Mouse (Mus musculus) gastrocnemius, postnatal 14 days (tissue): Measurements from ENCODE around the gene Bcl2l11. TPM values are rescaled to one million over a fixed set of nuclear protein-coding genes. Genes with fewer than 3 reads are reported as not detected.
"Not testable (repeated sequence)": the region's sequence is repeated elsewhere in the genome, so short reads cannot be mapped to it uniquely, and the experiment has no call there.

Experiments used
- DNase-seq: peaks from one replicate; pipeline ENCODE4 v3.0.0; 2021; ENCODE audit warnings: mixed read lengths
- intact Hi-C: fragments of 180-260 bp; cut with DNase I; formaldehyde crosslinking; loops from one replicate; pipeline ENCODE4 v1.15.1; 2025; ENCODE audit warnings: low total_unique reads
- long read RNA-seq, 2 experiments: library from polyadenylated mRNA; stranded (forward); transcript quantifications; one replicate each; pipeline ENCODE4 v2.0.0; 2021
- total RNA-seq, 2 experiments: library from RNA; stranded (reverse); gene quantifications; 2 replicates each; pipeline ENCODE4 v1.2.3; 2021

The Bcl2l11 gene
- 1 to 10 TPM; 4.9 to 6.1 TPM for total RNA-seq
- long read RNA-seq, experiment 1, partial matches to known transcripts = 0 of 1 reads
- long read RNA-seq, experiment 1, other reads (novel, unspliced or antisense) = 1 of 1 reads
- long read RNA-seq, experiment 2, partial matches to known transcripts = 0 of 1 reads
- long read RNA-seq, experiment 2, other reads (novel, unspliced or antisense) = 1 of 1 reads

DNA sequence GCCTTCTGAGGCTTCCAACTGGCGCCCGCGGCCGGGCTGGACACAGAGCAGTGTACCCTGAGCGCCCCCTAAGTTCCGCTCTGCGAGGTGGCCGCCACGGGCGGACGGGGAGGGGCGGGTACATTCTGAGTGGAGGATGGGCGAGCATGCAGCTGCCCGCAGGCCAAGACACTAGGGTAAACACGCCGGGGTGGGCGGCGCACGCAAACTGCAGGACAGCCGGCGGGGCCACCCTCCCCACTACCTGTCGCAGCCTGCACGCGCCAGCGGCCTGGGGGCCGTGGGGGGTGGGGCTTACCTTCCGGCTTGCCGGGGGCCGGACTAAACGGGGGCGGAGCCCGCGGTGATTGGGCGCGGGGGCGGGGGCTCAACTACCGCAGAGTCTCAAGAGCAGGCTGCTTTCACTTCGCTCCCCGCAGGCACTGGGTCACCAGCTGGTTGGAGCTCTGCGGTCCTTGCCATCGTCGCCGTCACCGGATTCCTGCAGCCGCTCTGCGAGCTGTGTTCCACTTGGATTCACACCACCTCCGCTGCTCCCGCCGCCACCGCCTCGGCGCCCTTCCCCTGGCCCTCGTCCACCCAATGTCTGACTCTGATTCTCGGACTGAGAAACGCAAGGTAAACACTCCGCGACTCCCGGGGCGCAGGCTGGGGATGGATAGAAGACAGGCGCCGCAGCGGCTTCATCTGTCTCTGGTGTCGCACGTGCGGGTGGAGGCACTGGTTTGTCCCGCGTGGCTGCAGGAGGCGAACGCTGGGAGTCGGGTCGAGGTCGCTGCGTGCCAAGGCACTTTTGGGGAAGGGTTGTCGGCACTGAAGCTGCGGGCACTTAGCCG lies at the start of gene Bcl2l11:
Gene Bcl2l11, plus strand, starts transcription at position 404 of the 836 bp plus-strand sequence.
- intact Hi-C loops = no loop called here
- DNase-seq = peak; percentile 97

DNA sequence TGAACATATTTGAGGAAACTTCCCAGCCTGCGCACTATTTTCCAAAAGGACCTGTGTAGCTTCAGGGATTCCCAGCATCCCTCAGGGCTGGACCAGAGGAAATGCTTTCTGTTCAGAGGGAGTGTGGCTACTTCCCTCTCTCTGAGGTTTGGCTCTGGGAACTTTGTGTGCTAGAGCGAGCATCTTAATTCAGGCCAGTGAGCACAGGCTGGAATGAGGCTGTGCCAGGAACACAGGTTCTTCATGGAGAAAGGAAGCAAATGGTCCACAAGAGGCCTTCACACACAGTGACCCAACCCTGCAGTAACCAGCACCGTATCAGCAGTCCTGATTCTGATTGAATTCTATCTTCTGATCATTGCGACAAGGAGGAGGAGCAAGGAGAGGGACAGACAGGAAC lies 48.9 kb upstream of the Bcl2l11 start:
- intact Hi-C loops = loop anchor here (5.0 kb wide), 1 partner anchor 330 kb away; no protein-coding TSS in a partner anchor
- no peak for DNase-seq

DNA sequence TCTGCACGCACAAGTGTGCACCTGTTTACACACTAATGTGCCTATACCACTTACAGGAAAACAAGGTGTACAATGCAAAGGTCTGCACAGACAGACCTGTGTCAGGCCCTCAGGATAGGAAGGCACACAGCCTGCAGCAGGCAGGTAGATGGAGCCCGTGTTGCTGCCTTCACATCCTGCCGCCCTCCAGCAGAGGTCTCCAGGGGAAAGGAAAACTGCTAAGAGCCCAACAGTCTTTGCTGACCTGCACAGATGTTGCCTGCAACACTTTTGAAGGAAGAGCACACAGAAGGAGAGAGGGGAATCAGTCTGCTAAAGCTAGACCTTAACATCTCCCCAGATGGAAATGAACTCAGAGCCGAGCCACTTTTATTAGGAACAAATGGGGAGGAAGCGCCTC lies 47.0 kb upstream of the Bcl2l11 start:
- peak; percentile 16 for DNase-seq
- intact Hi-C loops = loop anchor here (5.0 kb wide), 1 partner anchor 328 kb away; no protein-coding TSS in a partner anchor

DNA sequence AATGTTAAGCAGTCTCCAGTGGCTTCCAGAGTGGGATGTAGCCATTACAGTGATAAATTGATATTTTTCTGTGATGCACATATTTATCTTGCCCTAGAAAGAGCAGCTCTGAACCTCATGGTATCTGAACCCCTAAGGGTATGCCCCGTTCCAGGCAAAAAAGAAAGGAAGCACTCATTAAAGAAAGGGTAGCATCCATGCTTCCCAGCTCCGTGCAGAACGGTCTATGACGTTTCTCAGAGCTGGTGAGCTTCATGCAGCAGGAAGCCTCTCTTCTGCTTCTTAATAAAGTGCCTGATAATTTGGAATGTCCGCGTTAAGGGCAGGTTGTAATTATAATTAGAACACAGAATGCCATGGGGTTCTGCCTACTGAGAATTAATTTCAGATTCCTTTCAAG lies 46.5 kb upstream of the Bcl2l11 start:
- intact Hi-C loops = loop anchor here (5.0 kb wide), 1 partner anchor 328 kb away; no protein-coding TSS in a partner anchor
- no peak for DNase-seq

DNA sequence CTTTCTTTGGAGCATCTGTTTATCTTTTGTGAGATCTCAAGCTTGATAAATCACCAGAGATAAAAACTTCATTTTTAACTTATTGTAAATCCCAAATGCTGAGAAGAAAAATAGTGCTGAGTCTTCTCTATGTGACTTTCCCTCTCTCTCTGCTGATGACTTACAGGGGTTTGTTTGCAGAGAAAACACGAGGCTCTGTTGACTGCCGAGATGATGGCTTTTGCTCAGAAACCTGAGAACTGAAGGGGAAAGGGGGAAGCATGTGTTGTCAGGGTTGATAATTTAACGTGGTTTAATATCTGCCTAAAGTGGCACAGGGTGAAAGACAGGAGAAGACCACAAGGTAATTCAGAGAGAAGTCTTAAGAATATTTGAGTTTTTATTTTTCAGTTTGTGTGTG lies 42.0 kb upstream of the Bcl2l11 start:
- no peak for DNase-seq
- intact Hi-C loops = no loop called here

DNA sequence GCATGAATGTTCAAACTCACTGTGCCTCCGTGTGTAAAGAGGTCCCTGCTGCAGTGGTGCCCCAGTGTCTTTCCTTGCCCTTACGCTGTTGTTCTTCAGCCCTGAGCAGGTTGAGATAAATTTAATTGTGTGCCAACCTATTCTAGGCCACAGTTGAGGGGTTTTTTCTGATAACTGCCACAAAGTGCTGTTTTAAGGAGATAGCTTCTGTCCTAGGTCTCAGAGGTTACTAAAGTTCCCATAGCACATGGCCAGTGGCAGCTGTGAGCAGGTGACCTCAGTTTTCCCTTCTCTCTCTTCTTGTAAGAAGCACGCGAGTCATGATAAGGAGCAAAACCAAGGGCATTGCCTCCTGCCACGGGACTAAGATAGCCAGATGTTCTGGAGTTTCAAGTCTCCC lies 41.2 kb upstream of the Bcl2l11 start:
- no peak for DNase-seq
- intact Hi-C loops = no loop called here

DNA sequence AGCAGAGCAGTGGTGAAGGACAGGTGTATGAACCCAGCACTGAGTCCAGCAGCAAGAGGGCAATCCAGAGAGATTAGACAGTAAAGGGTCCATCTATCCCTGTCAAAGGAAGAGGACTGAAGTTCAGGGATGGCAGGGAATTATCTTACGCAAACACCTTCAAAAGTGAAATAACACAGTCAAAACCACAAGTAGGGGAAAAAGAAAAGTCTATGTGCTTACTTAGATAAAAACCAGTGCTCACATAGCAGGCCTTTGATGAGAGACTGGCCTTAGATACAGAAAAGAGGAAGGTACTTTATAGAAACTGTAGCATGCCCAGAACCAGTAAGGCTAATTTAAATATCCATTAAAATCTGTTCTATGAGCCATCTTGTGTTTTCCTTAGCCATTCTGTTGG lies 40.4 kb upstream of the Bcl2l11 start:
- intact Hi-C loops = no loop called here
- no peak for DNase-seq

DNA sequence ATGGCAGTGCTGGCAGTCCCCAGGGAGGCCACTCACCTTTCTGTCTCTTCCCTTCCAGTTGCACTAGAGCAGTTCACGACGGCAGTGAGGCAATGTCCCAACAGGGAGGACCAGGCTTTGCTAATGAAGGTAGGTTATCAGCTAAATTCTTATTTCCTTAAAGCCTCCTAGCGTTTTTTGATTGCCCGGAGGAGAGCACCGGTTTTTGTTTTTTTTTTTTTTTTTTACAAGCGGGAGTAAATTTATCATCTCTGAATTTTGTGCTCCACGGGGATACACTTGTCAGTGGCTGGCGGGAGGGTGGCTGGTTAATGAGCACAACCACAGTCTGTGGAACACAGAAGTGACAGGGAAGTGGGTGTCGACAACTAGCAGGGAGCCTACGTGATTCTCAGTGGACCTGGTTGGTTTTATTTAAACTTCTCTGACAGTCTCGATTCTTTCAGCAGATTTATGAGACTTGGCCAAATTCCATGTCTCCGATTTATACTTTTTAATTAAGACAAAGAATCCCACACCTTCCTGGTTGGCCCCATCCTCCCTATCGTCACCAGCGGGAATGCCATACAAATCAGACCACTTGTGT lies 39.4 kb upstream of the Bcl2l11 start:
- DNase-seq = no peak
- intact Hi-C loops = no loop called here

DNA sequence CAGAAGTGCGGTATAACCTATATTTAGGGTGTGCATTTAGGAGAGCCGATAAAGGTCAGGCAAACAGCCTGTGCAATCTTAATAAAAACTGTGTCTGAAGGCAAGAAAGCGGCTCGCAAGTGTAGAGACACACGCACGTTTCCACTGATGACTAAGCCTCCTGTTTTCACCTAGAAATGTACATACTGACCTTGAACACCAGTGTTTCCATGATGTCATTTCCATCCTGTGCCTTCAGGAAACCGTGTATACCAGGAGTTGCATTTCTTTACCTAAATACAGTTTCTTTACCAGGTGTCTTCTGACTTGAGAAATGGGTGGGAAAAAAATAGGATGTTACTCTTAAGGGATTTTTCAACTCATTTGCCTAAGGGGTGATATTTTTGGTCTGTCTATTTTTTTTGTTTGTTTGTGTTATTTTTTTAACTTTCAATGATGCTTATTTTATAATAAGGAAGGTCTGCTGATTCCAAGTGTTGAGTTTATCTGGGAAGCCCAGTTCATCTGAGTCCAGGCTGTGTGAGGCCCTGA lies 38.8 kb upstream of the Bcl2l11 start:
- no peak for DNase-seq
- intact Hi-C loops = no loop called here

DNA sequence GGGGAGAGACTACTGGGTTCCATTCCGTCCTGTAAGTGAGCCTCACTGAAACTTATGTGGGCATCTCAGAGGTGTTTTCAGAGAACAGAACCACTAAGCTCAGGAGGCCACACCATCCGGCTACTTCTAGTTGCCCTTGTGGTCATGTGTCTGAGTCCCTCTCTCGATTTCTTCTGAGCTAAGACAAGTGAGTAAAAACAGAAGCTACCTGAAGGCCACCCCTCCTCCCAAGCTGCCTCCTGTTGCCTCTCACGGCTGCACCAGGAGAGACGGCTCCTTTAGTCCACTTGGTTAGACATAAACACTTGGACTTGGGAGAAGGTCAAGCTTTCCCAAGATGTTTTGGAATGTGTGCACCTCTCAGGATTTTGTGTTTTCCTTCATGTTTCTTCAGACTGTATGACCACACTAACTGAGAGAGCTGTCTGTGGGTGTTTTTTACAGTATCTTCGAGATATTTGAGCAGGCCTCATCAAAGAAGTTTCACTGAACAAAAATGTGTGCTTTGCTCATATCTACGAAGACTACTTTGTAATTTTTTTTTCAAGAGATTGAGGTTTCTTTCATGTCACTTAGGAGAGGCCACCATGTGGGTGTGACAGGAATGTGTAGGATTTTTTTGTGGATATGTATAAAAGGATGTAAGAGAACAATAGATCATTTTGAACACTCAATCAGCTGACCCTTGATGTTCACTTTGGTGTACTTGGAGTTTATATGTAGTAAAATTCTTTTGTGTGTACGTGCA lies 37.9 kb upstream of the Bcl2l11 start:
- no peak for DNase-seq
- intact Hi-C loops = no loop called here

DNA sequence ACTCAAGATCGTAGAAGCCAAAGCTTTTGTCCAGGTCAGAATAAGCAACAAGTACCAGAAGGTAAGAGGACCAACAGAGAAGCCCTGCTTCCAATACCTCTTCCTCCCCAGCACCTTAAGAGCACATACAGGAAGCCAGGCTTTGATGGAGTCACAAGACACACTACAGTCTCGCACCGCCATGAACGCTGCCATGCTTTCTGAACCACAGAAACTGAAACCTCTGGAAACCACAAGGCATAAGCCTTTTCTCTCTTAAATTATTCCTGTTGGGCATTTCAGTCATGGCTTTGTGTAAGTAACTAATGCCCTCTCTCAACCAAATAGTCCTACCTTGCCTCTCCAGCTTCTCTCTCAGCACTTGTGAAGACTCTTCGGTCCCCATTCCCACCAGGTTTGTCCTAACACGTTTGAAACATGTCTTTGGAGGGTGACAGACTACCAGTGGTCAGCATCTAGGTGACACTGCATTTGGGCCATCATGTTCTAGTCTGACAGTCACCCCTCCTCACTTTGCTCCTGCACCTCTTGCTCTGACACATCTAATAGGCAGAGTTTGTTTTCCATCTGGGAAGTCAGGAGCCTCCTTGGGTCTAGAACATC lies 35.5 kb upstream of the Bcl2l11 start:
- no peak for DNase-seq
- intact Hi-C loops = no loop called here

DNA sequence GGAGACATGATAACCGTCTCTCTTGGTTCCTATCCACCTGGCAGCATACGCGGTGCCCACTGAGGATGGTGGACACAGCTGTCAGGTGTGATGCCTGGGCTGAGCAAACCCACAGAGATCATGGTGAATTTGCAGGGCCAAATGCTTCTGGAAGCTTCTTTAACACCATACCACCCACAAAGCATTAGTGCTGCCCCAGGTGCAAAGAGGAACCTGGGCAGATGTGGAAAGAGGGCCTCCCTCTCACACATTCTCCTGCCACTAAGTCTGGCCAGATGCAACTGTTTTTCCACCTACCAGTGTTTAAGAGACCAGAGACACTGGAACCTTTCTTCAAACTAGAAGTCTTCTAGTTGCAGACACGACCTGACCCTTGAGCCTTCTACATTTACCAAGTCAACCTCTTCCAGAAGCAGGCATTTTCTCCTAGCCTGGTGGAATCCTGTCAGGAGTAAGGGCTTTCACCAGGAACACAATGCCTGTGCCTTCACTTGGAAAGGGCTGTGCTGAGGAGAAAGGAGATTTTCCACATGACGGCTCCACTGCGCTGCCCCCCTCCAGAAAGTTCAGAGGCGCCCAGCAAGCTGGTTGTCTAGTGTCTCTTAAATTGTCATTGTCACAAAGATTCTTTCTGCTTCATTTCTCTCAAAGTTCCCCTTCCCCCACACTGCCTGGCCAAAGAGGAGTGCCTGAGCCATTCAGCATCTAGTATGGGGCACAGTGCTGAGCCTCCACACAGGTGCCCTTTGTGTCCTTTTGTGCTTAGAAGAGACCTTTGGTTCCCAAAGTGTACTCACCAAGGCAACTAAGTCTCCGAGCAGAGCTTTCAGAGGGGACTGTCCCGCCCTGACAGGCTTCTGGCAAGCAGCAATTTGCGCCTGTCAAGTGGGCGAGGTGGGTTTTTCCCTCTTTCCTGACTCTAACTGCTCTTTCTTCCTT lies 34.1 kb upstream of the Bcl2l11 start:
- intact Hi-C loops = no loop called here

DNA sequence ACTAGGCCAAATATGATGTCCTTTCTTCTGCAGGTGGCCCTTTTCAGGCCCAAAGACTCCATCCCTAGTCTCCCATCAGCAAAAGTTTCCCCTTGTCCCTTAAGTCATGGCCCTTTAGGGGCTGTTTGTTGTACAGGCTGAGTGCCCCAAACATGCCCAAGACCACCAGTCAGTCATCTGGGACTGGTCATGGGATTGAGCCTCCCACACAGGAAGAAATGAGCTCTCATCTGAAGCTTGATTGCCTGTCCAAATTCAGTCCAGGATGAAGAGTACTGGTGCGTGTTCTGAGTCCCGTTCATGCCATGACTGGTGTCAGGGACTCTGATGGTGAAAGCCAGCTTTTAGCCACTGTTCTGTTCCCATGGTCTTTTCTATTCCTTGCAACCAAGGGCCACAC lies 33.4 kb upstream of the Bcl2l11 start:
- DNase-seq = no peak
- intact Hi-C loops = no loop called here

More for the DNA sequence above, 34.1 kb upstream of the Bcl2l11 start:
- DNase-seq = no peak

DNA sequence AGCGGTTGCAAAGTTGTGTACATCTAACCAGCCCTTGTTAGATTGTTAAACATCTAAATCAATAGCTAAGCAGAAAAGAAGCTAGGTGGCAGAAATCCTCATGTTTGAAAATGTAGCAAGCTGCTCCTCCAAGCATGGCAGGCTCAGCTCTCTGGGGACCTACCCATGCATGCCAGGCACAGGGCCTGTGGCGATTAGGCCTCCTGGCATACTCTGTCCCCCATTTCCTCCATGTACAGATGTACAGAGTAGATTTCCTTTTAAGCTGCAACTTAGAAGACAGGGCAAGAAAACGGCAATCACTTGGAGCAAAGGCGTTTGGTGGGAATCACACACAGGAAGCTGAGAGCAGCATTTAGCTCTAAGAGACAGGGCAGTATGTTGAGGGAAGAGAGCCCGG lies 31.6 kb upstream of the Bcl2l11 start:
- intact Hi-C loops = no loop called here
- DNase-seq = no peak

DNA sequence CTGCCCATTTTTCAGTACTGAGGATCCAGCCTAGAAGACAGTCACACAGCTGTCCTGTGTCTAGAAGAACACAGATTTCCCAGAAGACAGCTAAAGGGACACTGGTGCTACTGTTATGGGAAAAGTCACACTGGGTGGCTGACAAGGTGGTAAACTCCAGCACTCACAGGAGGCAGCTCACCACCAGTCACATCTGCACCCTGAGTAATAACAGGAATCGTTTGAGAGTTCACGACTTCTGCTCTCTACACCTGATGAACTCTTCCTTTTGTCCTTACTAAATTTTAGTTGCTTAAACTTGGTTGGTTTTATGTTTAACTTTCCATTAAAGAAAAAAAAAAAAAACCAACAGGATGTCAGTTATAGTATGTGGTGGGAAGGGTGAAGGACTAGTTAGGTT lies 31.2 kb upstream of the Bcl2l11 start:
- DNase-seq = no peak
- intact Hi-C loops = no loop called here

DNA sequence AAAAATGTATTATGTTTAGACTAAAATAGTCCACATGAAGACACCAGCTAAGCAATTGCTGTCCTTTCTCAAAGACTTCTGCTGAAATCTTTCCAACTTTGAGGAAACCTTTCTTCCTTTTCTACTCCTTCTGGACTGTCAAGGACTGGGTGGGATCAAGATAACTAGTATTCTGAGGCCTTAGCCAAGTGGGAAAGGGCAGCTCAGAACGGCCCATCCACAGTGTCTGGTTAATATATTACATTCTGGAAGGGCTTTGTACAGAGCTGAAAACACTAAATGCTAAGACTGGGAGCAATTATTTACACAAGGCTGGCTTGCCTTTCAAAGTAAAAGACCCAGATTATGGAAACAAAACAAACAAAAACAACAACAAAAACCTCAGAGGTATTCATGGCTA lies 30.6 kb upstream of the Bcl2l11 start:
- intact Hi-C loops = no loop called here
- DNase-seq = no peak

DNA sequence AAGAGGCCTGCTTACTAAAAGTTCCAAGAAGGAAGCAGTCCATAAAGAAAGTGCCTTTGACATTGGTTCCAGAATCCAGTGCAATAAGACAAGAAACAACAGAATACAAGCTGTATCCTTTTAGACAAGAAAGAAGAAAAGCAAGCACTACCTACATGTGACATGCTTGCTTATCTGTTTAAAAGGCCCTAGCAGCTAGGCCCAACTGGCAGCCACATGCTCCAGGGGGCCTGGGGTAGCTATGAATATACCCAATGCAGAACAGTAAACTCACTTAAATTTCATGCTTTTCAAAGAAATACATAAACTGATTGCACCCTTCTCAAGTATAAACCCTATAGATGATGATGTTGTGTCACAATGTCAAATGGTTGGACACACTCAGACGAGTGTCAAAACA lies 29.8 kb upstream of the Bcl2l11 start:
- DNase-seq = no peak
- intact Hi-C loops = no loop called here

DNA sequence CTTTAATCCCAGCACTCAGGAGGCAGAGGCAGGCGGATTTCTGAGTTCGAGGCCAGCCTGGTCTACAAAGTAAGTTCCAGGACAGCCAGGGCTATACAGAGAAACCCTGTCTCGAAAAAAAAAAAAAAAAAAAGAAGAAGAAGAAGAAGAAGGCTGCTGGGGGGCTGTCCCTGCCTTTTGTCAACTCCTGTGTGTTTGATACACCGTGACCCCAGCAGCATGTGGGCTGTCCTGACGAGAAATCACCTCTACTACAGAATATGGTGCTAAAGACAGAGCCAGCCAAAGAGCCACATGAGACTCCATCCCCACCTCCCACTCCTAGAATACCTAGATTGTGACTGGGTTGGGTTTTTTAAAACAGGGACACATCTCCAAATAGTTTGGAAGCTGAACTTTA lies 27.7 kb upstream of the Bcl2l11 start:
- intact Hi-C loops, DNase-seq: not testable (repeated sequence)
